Mouse (Mus musculus) layer of hippocampus, adult 2 months (tissue): Measurements from ENCODE around the gene Entpd7. TPM values are rescaled to one million over a fixed set of nuclear protein-coding genes. Genes with fewer than 3 reads are reported as not detected.

Experiments
- DNase-seq, 2 experiments: peaks; one replicate each; pipeline ENCODE4 v3.0.0; 2022; ENCODE audit warnings: low spot score in 2 of 2
- H3K27ac ChIP-seq: fragments of 200-600 bp; 2 replicates; pipeline ENCODE4 v1.8.1; 2022
- H3K4me3 ChIP-seq: fragments of 200-600 bp; 2 replicates; pipeline ENCODE4 v1.8.1; 2022; ENCODE audit warnings: mild to moderate bottlenecking
- CTCF ChIP-seq: fragments of 200-600 bp; conservative IDR thresholded peaks from 2 replicates; pipeline ENCODE4 v1.8.1; 2022; ENCODE audit warnings: antibody characterized with exemption, mild to moderate bottlenecking, moderate library complexity
- total RNA-seq, 2 experiments: library from RNA; stranded (reverse); gene quantifications; 2 replicates each; pipeline ENCODE4 v1.2.3; 2021

Gene Entpd7
- total RNA-seq, 2 experiments from 2014 or later, result 19.1 to 20.2 TPM

- DNase-seq, result no peak
- TF ChIP-seq CTCF, result no peak
- H3K4me3 ChIP-seq, result no peak overlapping the region
- H3K27ac ChIP-seq, result no peak overlapping the region
Observed at GRCm38 (mm10) chr19:43711971-43712370, 22.5 kb downstream of the Entpd7 start.

DNA sequence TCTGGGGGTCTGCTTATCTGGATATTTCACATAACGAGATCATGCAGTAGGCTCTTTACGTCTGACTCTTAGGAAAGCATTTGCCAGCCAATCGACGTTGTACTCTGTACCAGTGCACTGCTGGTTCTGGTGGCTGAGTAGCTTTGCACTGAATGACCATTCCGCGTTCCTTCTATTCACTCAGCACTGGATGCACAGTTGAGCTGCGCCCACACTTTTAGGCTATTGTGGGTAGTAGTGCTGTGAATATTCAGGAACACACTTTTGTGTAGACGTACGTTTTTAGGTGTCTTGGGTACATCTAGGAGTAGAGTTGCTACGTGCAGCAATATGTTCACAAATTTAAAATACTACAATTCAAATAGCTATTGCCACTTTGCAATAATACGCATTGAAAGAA is 30.6 kb downstream of the Entpd7 start:
- TF ChIP-seq CTCF, result no peak
- no peak overlapping the region for H3K27ac ChIP-seq
- no peak for DNase-seq
- H3K4me3 ChIP-seq, result no peak overlapping the region

DNA sequence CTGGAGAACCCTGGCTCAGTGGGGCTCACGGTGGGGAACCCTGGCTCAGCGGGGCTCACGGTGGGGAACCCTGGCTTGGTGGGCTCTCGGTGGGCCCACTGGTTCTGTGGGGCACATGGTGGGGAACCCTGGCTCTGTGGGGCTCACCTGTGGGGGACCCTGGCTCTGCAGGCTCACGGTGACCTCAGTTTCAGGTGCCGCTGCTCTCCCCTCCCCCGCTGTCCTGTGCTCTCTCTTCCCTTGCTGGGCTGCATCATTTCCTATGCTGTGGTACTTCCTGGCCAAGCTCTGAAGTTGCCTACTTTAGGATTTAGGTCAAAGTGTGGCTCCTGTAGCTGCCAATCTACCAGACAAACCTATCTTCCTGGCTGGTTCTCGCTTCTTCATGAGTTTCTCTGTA is 33.4 kb downstream of the Entpd7 start:
- no peak for DNase-seq
- TF ChIP-seq CTCF, result no peak
- H3K27ac ChIP-seq, result no peak overlapping the region
- no peak overlapping the region for H3K4me3 ChIP-seq

GRCm38 (mm10) chr19:43723501-43723900 is 34.0 kb downstream of the Entpd7 start:
- Histone ChIP-seq H3K4me3 (no peak overlapping the region), H3K27ac (no peak overlapping the region)
- no peak for DNase-seq
- TF ChIP-seq CTCF, result no peak

GRCm38 (mm10) chr19:43724194-43724593 is 34.7 kb downstream of the Entpd7 start:
- no peak for DNase-seq
- no peak for TF ChIP-seq CTCF

GRCm38 (mm10) chr19:43724821-43725220 is 35.3 kb downstream of the Entpd7 start:
- Histone ChIP-seq H3K4me3 (no peak overlapping the region), H3K27ac (no peak overlapping the region)
- no peak for DNase-seq
- no peak for TF ChIP-seq CTCF

More at GRCm38 (mm10) chr19:43724194-43724593, 34.7 kb downstream of the Entpd7 start:
- no peak overlapping the region for H3K4me3 ChIP-seq
- no peak overlapping the region for H3K27ac ChIP-seq

- Histone ChIP-seq H3K4me3 (no peak overlapping the region), H3K27ac (no peak overlapping the region)
- no peak for DNase-seq
- TF ChIP-seq CTCF, result no peak
Observed at GRCm38 (mm10) chr19:43726510-43727146, 37.2 kb downstream of the Entpd7 start.

DNA sequence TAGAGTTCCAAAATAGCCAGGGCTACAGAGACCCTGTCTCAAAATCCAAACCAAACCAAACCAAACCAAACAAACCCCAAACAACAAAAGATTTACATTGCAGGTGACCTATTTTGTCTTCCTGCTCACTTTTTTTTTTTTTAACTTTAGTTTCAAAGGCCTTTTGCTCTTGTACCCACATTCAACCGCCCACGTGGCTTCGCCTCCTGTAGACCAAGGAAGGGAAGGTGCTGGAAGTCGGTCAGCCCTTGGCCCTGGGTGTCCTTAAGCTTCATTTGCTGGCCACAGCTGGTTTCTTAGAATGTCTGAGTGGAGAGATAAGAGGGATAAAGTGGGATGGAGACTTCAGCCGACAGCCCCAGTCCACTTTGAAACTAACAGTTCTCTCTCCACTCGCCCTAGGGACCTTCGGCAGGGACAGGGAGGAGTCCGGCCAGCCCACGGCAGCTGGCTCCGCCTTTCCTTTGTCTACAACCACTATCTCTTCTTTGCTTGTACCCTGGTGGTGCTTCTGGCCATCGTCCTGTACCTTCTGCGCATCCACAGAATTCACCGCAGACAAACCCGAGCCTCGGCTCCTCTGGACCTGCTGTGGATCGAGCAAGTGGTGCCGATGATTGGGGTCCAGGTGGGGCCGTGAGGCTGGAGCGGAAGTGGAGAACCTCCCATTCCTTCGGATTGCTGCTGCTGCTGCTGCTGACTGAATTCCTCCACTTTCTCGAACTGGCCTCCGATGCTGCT is 40.0 kb downstream of the Entpd7 start:
- Histone ChIP-seq H3K4me3 (no peak overlapping the region), H3K27ac (no peak overlapping the region)
- no peak for DNase-seq
- TF ChIP-seq CTCF, result no peak

DNA sequence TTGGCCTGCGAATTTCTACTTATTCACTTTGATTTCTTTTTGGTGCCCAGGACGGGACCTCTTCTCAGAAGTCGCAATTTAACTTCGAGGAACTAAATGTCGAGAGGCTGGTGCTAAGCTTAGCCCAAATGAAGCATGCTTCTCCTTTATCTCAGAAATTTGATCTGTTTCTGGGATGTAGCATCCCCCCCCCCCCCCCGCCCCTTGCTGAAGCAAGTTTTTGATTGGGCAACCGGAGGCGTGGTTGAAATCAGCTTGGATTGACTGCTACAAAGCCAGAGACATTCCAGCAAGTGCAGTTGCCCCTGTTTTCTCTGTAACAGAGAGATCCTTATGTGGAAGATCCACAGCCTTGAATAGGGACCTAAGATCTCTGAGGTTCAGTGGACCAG is 40.6 kb downstream of the Entpd7 start:
- no peak overlapping the region for H3K27ac ChIP-seq
- TF ChIP-seq CTCF, result no peak
- no peak for DNase-seq
- no peak overlapping the region for H3K4me3 ChIP-seq

GRCm38 (mm10) chr19:43731157-43731556 is 41.7 kb downstream of the Entpd7 start:
- no peak for DNase-seq
- Histone ChIP-seq H3K4me3 (no peak overlapping the region), H3K27ac (peak overlapping the region; percentile 1; the same call in 1 of the 2 replicates)
- no peak for TF ChIP-seq CTCF

GRCm38 (mm10) chr19:43738409-43738808 is 48.9 kb downstream of the Entpd7 start:
- Histone ChIP-seq H3K27ac (no peak overlapping the region), H3K4me3 (no peak overlapping the region)
- TF ChIP-seq CTCF, result no peak
- DNase-seq, result no peak

- no peak overlapping the region for H3K4me3 ChIP-seq
- TF ChIP-seq CTCF, result no peak
- no peak overlapping the region for H3K27ac ChIP-seq
- DNase-seq, result no peak
Observed at GRCm38 (mm10) chr19:43743401-43743800, 53.9 kb downstream of the Entpd7 start.

DNA sequence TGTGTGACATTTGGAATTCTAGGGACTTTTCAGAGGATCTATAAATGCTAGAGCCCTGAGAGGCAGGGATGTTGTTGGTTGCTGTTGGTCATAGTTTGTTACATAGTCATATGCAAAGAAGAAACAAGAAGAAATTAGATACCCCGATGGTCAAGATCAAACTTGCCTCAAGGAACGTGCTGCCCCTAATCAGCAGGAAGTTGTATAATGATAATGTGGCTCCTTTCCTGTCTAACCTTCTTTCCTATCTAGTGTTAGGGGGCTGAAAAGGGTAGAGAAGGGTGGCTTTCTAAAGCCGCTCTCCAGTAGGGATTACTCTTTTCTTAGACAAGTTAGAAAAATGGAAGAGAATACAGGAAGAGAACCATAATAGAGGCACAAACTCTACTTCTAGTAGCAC is 56.3 kb downstream of the Entpd7 start:
- H3K4me3 ChIP-seq, result no peak overlapping the region
- no peak for TF ChIP-seq CTCF

DNA sequence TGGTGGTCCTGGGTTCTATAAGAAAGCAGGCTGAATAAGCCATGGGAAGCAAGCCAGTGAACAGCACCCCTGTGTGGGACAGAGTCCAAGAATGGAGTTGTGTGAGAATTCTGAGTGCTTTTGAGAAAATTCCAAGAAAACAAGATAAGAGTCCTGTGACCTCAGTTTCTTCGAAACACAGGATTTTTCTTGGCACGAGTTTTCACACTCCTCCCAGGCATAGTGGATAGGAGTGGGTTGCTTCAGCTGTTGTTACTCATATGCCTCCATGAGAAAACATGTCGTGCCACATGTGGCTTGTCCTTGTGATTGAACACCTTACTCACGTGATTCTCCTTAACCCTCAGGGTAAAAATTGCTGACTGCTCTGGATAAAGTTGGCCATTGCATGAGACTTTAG is 58.4 kb downstream of the Entpd7 start:
- H3K4me3 ChIP-seq, result no peak overlapping the region
- no peak overlapping the region for H3K27ac ChIP-seq
- no peak for TF ChIP-seq CTCF
- no peak for DNase-seq

More for the DNA sequence above, 56.3 kb downstream of the Entpd7 start:
- H3K27ac ChIP-seq, result no peak overlapping the region
- DNase-seq, result no peak
